ENCODE assay signal across 17 mouse cellular contexts in genomic region chr2:3623207-3623980, GRCm38 (mm10). TPM values are rescaled to one million over a fixed set of nuclear protein-coding genes. Genes with fewer than 3 reads are reported as not detected.
DNase-seq lines count a peak whose midpoint lies in the region; ATAC-seq lines count a peak whose summit lies in the region.
"Had no signal": no experiment of that assay in that cellular context is flagged by ENCODE, and none has a peak within 500 bp of the region (broad histone marks: within the 10 kb centered on the region; RNA-seq: fewer than 3 reads in every experiment).

No protein-coding gene starts in this region.

- no peaks in the 10 kb centered on the region for H3K36me3 ChIP-seq in kidney, embryonic 16.5 days (ENCODE audit: insufficient read depth, low read length)
- H3K36me3 ChIP-seq: G1E; heart, embryonic 13.5 days; midbrain, embryonic 15.5 days had no signal

- peak; percentile 72 for ATAC-seq in granulocyte monocyte progenitor cell, adult 5-6 weeks (replicated peaks; ENCODE audit: poor library complexity, severe bottlenecking)
- peak; percentile 46; the same call in 1 of the 2 replicates for ATAC-seq in kidney, embryonic 16.5 days (ENCODE audit: low FRiP score, low TSS enrichment)
- peak; percentile 54 for ATAC-seq in megakaryocyte, adult 5-6 weeks (ENCODE audit: poor library complexity, severe bottlenecking)
- ATAC-seq: inflammation-experienced regulatory T-cells, adult 6 months; midbrain, embryonic 15.5 days had no signal

- DNase-seq in 416B (ENCODE audit: low read depth) = peak; percentile 55
- DNase-seq in thymus, postnatal 25 days = no peak
- DNase-seq in frontal cortex, postnatal 10 days (ENCODE audit: low spot score in 2 of 2) = no peak
- no peak for DNase-seq in lung, postnatal 36 days
- DNase-seq: adrenal gland, adult 2 months; cerebellum, adult 2 months; layer of hippocampus, postnatal 36 days; lung, adult 2 months; right cerebral cortex, postnatal 25 days had no signal

- WGBS in kidney, embryonic 16.5 days = 85% methylated on average over 7 of the region's 7 CpGs

- no peak overlapping the region for H3K4me3 ChIP-seq in kidney, embryonic 16.5 days (ENCODE audit: low read length)
- H3K4me3 ChIP-seq: heart, embryonic 13.5 days; midbrain, embryonic 15.5 days had no signal

- no peak overlapping the region for H3K9ac ChIP-seq in kidney, embryonic 16.5 days (replicated peaks; ENCODE audit: low read length)
- H3K9ac ChIP-seq: heart, embryonic 13.5 days; midbrain, embryonic 15.5 days had no signal

- H3K27ac ChIP-seq in kidney, embryonic 16.5 days (ENCODE audit: low read length) = peak overlapping the region; percentile 32; the same call in 1 of the 2 replicates
- H3K27ac ChIP-seq: heart, embryonic 13.5 days; macrophage; midbrain, embryonic 15.5 days had no signal

- H3K9me3 ChIP-seq in kidney, embryonic 16.5 days (ENCODE audit: low read length) = no peaks in the 10 kb centered on the region
- H3K9me3 ChIP-seq: G1E; heart, embryonic 13.5 days; midbrain, embryonic 15.5 days had no signal

- no peaks in the 10 kb centered on the region for H3K4me1 ChIP-seq in kidney, embryonic 16.5 days (ENCODE audit: insufficient read depth, low read length)
- H3K4me1 ChIP-seq: heart, embryonic 13.5 days; midbrain, embryonic 15.5 days had no signal

- H3K4me2 ChIP-seq in kidney, embryonic 16.5 days (replicated peaks; ENCODE audit: low read depth, low read length) = no peak overlapping the region
- H3K4me2 ChIP-seq: heart, embryonic 13.5 days; midbrain, embryonic 15.5 days had no signal

- H3K27me3 ChIP-seq in kidney, embryonic 16.5 days (ENCODE audit: insufficient read depth, low read length) = no peaks in the 10 kb centered on the region
- H3K27me3 ChIP-seq: heart, embryonic 13.5 days; midbrain, embryonic 15.5 days had no signal

RNA-seq across cellular contexts. Expression of gene Fam107b, which starts 53.1 kb away (rescaled TPM):
- 415 and 416 TPM in 2 replicates for total RNA-seq in granulocyte monocyte progenitor cell, adult 5-6 weeks (2014; fragmentation: Nextera tagmentation)
- total RNA-seq in granulocyte monocyte progenitor cell, adult 5-6 weeks (2017) = 801 and 969 TPM in 2 replicates
- 67.2 and 76.1 TPM in 2 replicates for polyA plus RNA-seq in kidney, embryonic 16.5 days (2015; fragmentation: Nextera tagmentation; extraction: Ambion mirVana)
- total RNA-seq in megakaryocyte, adult 5-6 weeks (2015) = 794 and 805 TPM in 2 replicates
- 673 and 930 TPM in 2 replicates for total RNA-seq in megakaryocyte, adult 5-6 weeks (2017)
